Mouse (Mus musculus) A20 (cell line): Measurements from ENCODE around the gene Gm4756.
"Not testable (repeated sequence)": the region's sequence is repeated elsewhere in the genome, so short reads cannot be mapped to it uniquely, and the experiment has no call there.

Experiments
- DNase-seq: peaks from one replicate; pipeline ENCODE4 v3.0.0-alpha.2; 2011; ENCODE audit warnings: low read depth, low spot score

The Gm4756 gene

GRCm38 (mm10) chr12:72654698-72655097, 5.2 kb upstream of the Gm4756 start:
- DNase-seq, result peak; percentile 45

DNA sequence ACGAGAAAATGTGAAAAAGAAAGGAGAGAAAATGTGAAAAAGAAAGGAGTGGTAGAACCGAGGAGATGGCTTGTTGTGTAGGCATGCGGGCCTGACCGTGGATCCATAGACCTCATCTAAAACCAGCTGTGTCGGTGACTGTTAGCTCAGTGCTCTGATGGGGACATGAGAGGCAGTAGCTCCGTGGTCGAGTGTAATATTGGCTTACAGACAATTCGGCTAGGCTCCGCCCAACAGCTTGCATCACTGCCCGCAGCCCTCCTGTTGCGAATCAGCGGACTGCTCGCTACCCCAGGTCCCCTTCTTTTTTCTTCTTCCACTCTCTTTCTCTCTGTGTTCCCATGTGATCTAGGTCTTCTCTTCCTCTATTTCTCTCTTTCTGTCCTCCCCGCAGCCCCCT, 540 bp downstream of the Gm4756 start:
- no peak for DNase-seq

DNA sequence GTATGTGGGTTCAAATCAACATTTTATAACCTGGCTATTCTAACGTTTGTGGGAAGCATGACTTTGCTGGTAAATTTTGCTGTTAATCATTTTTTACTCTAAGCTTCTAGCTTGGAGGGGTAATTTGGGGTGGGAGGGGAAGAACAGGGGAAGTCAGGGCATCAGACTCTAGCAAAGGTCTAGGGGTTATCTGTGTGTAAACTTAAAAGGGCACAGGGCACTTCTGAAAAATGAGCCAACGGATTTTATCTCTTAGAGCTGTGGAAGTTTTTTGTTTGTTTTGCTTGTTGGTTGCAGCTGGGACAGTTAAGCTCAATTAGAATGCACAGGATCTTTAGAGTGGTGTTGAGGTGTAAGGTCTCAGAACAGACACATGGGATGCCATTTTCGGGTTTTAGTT, 11.4 kb downstream of the Gm4756 start:
- DNase-seq, result no peak

GRCm38 (mm10) chr12:72628751-72629150, 20.7 kb downstream of the Gm4756 start:
- DNase-seq, result no peak

GRCm38 (mm10) chr12:72622853-72623496, 26.5 kb downstream of the Gm4756 start:
- DNase-seq, result no peak

- no peak for DNase-seq
Observed at GRCm38 (mm10) chr12:72621441-72621840, 28.0 kb downstream of the Gm4756 start.

- no peak for DNase-seq
Observed at GRCm38 (mm10) chr12:72620856-72621255, 28.6 kb downstream of the Gm4756 start.

DNA sequence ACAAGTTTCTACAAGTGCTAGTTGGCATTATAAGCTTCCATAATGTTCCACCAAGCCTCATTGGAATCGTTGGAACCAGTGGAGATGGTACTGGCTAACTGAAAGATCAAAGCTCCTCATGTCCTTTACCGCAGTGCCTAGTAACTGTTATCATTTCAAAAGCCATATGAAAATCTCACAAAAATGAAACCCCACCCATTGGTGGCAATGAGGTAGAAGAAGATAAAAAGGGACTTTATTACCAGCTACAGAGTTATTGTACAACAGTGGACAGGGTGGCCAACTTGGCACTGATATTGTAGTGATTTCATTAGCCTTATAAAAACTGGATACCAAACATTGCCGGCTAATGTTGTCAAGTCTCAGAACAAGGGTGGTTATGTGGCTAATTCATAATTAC, 37.4 kb downstream of the Gm4756 start:
- no peak for DNase-seq

GRCm38 (mm10) chr12:72598731-72599130, 50.7 kb downstream of the Gm4756 start:
- not testable (repeated sequence) for DNase-seq

DNA sequence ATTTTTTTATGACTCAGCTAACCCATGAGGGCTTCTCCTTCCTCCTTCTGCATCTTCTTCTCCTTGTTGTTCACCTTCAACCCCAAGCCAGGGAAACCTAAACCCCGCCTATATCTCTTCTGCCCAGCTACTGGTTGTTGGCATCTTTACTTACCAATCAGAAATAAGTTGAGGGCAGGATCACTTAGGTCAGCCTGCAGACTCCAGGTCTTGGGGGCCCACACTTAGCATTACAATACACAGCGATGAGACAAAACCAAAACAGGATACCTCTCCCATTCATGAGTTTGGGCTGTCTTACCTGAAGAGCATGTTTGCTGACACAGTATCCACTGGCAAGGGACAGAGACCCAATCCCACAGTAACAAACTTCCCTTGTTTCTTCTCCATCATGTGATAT, 55.5 kb downstream of the Gm4756 start:
- no peak for DNase-seq

DNA sequence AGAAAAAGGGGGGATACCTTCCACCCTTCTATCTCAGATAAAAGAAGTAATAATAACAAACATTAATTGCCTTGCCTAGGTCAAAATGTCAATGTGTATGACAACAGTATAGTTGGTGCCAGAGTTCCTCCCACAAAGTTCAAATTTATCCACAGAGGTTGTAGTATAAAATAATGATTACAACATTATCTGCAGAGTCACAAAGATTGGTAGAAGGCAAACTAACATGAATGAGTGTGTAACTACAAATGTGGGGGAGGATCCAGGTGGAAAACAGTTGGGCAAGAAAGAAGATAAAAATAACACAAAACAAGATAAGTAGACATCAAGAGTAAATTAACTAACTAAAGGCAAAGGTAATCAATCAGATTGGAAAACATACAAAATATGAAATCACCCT, 56.5 kb downstream of the Gm4756 start:
- no peak for DNase-seq

DNA sequence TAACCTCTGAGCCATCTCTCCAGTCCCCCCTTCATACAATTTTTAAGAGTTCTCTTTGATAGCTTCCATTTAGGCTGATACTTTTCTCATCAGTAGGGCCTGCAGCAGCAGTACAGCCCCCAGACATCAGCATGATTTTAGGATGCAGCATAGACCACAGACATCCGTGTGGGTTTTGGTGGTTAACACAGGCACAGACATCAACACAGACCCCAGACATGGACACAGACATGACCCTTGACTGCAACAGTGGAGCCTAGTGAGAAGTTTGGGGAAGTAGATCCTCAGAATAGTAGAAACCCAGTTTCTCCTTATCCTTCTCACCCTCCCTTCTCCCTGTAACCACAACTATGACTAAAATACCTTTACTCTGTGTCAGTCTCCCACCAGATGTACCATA, 64.1 kb downstream of the Gm4756 start:
- no peak for DNase-seq

- DNase-seq, result no peak
Observed at GRCm38 (mm10) chr12:72583099-72583498, 66.4 kb downstream of the Gm4756 start.

- no peak for DNase-seq
Observed at GRCm38 (mm10) chr12:72582021-72582420, 67.4 kb downstream of the Gm4756 start.

DNA sequence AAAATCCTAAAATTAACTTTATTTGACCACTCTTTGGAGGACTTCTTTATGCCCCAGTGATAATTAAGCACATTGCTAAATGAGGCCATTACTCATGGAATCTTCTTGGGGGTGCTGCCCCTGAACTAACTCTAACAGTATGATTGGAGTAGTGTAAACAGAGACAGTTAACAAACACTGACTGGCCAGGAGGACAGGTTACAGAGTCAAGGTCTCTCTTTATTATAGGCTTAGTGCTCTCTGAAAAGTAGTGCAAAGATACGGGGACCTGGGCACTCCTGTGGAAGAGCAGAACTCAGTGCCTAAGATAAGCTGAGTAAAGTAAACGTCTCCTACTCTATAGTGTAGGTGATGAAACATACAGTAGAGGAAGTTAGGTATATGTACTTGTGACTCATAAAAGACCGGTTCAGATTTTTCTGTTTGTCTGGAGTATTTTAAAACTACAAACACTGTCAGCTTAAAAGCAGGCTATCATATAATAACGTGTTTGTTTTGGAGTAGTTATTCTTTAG, 85.1 kb downstream of the Gm4756 start:
- DNase-seq, result no peak

GRCm38 (mm10) chr12:72554347-72554746, 95.1 kb downstream of the Gm4756 start:
- no peak for DNase-seq

GRCm38 (mm10) chr12:72538571-72538970, 110.9 kb downstream of the Gm4756 start:
- DNase-seq, result no peak

DNA sequence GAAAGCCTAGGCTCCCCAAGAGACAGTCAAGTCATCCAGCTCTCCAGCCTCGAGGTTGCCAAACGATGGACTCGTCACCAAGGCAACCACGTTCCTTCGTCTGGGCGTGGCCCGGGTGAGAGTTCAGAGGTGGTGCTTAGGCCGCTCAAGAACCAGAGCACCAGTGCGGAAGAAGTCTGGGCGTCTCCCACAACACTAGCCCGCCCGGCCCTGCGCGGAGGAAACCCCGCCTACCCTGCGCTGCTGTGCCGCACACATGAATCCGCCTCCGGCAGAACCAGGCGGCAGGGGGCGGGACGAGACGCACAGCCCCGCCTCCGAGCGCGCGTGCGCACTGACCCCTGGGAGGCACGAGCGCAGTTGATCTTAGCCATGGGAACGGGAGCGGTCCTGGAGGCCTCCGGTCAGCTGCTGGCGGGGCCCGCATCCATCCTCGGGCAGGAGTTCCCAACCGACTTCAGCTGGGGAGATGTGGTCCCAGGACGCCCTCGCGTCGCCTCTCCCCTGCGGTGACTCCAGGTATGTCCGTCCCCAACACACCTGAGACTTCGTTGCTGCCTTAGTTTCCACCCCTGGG, 113.4 kb downstream of the Gm4756 start, which contains the start of gene Pcnx4:
Gene Pcnx4 (plus strand): TSS at position 363 of the 577 bp plus-strand sequence.
- peak; percentile 97 for DNase-seq

- no peak for DNase-seq
Observed at GRCm38 (mm10) chr12:72535599-72535998, 113.9 kb downstream of the Gm4756 start.

DNA sequence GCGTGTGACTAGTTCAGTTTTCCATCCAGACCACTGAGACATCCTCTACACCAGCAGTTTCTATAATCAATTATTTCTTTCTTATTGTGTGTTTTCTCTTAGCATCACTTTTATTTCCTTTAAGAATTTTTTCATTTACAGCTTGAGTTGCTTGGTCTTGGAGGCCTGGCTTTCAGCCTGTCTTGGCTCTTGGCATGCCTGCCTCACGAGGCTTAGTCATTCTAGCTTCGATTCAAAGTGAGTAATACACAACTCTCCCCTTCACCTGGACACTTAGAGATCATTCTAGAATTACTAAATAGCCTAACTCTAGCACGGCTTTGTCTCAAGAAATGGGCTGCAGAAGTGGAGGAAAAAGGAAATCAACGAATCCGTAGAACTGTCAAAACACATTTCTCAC, 115.5 kb downstream of the Gm4756 start:
- no peak for DNase-seq

DNA sequence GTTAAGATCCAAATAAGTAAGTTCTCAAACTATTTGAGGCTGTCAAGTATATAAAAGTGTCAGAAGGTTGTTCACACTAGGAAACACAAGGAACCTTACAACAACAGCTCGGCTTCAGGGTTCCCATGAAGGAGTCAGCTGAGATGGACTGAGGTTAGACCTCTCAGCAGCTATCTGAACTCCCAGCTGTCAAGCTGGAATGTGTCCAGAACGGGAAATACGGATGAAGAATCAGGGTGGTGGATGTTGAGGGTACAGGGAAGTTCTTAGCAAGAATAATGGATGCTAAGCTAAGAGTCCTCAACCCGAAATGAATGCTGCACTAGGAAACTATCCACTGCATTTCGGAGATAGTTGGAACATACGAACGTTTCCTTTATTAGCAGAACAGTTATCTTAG, 117.2 kb downstream of the Gm4756 start:
- DNase-seq, result no peak
